ENCODE assay signal across 25 mouse cellular contexts in the genomic region with DNA sequence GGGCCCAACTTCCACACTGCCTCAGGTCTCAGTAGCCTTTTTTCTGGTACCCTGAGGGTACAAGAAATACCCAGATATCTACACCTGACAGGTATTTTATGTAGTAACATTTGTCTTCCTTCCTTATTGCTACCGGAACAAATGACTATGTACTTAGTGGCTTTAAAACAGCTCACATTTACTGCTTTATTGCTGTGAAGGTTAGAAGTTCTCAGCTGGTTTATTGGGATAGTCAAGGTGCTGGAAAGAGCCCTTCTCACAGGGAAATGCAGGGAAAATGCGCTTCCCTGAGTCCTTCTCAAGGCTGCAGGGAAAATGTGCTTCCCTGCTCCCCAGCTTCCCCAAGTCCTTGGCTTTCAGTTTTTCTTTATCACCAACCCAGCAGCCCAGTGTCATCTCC. TPM values are rescaled to one million over a fixed set of nuclear protein-coding genes. Genes with fewer than 3 reads are reported as not detected.
"Had no signal": no experiment of that assay in that cellular context is flagged by ENCODE, and none has a peak within 500 bp of the region (broad histone marks: within the 10 kb centered on the region; RNA-seq: fewer than 3 reads in every experiment).

No protein-coding gene starts in this region.

- H3K4me1 ChIP-seq: limb, embryonic 13.5 days had no signal

- DNase-seq: forebrain, postnatal 0 days; gastrocnemius, adult 2 months; gastrocnemius, postnatal 10 days; gastrocnemius, postnatal 25 days; heart, adult 18-20 months; heart, postnatal 10 days; heart, postnatal 4 days; kidney, adult 11 months; kidney, adult 2 months; kidney, postnatal 10 days; kidney, postnatal 25 days; kidney, postnatal 4 days; layer of hippocampus, adult 9-11 months; layer of hippocampus, postnatal 36 days; left cerebral cortex, postnatal 4 days had no signal

- H3K36me3 ChIP-seq: hindbrain, embryonic 13.5 days; hindbrain, embryonic 15.5 days; limb, embryonic 13.5 days; limb, embryonic 15.5 days; liver, embryonic 12.5 days had no signal

- ATAC-seq: forebrain, postnatal 0 days; hindbrain, postnatal 0 days; liver, embryonic 12.5 days had no signal

- H3K9me3 ChIP-seq: heart, embryonic 10.5 days; heart, embryonic 12.5 days; hindbrain, embryonic 13.5 days; hindbrain, embryonic 15.5 days; limb, embryonic 13.5 days; limb, embryonic 15.5 days; liver, embryonic 12.5 days had no signal

- H3K4me3 ChIP-seq: gastrocnemius, adult 2 months; heart, embryonic 10.5 days; heart, embryonic 12.5 days; hindbrain, embryonic 13.5 days; hindbrain, embryonic 15.5 days; limb, embryonic 13.5 days; limb, embryonic 15.5 days; liver, embryonic 12.5 days had no signal

- H3K27ac ChIP-seq: gastrocnemius, adult 2 months; heart, embryonic 10.5 days; hindbrain, embryonic 13.5 days; hindbrain, embryonic 15.5 days; hindbrain, postnatal 0 days; limb, embryonic 13.5 days; limb, embryonic 15.5 days; liver, embryonic 12.5 days had no signal

- H3K27me3 ChIP-seq: heart, embryonic 12.5 days; hindbrain, embryonic 13.5 days; hindbrain, embryonic 15.5 days had no signal

- H3K4me2 ChIP-seq: heart, embryonic 12.5 days; hindbrain, embryonic 13.5 days; hindbrain, embryonic 15.5 days; limb, embryonic 13.5 days; limb, embryonic 15.5 days; liver, embryonic 12.5 days had no signal

- H3K9ac ChIP-seq: forebrain, postnatal 0 days; heart, embryonic 12.5 days; hindbrain, embryonic 13.5 days; hindbrain, embryonic 15.5 days; limb, embryonic 13.5 days; limb, embryonic 15.5 days; liver, embryonic 12.5 days had no signal

RNA-seq across cellular contexts. Expression of a gene that starts 38.3 kb away (rescaled TPM):
- polyA plus RNA-seq: heart, embryonic 12.5 days; heart, embryonic 14.5 days; kidney, adult 2 months; limb, embryonic 13.5 days; limb, embryonic 15.5 days; liver, adult 2 months; liver, embryonic 12.5 days had no signal
